Mouse (Mus musculus) liver, embryonic 13.5 days (tissue): ENCODE data around the gene Abhd4. TPM values are rescaled to one million over a fixed set of nuclear protein-coding genes. Genes with fewer than 3 reads are reported as not detected.

Experiments used
- ATAC-seq: fragments of 200-750 bp; cut with Nextera tagmentation; 2 replicates; pipeline ENCODE4 v1.8.0; 2017; ENCODE audit warnings: low read depth, mild to moderate bottlenecking, moderate number of reproducible peaks, moderate library complexity
- DNase-seq: peaks from one replicate; pipeline ENCODE4 v3.0.0; 2022
- H3K27ac ChIP-seq: fragments of 300-500 bp; sonication (generic); 2 replicates; pipeline ENCODE4 v1.5.1; 2015; ENCODE audit warnings: moderate library complexity, mild to moderate bottlenecking, inconsistent platforms
- H3K27me3 ChIP-seq: fragments of 300-500 bp; sonication (generic); 2 replicates; pipeline ENCODE4 v1.6.1; 2015; ENCODE audit warnings: mild to moderate bottlenecking, inconsistent platforms
- H3K36me3 ChIP-seq: fragments of 300-500 bp; sonication (generic); 2 replicates; pipeline ENCODE4 v1.6.1; 2015; ENCODE audit warnings: mild to moderate bottlenecking, inconsistent platforms
- H3K4me1 ChIP-seq: fragments of 300-500 bp; sonication (generic); replicated peaks from 2 replicates; pipeline ENCODE4 v1.6.1; 2015; ENCODE audit warnings: inconsistent platforms
- H3K4me2 ChIP-seq: fragments of 300-500 bp; sonication (generic); 2 replicates; pipeline ENCODE4 v1.6.1; 2015; ENCODE audit warnings: inconsistent platforms, mild to moderate bottlenecking, moderate library complexity
- H3K4me3 ChIP-seq: fragments of 300-500 bp; sonication (generic); replicated peaks from 2 replicates; pipeline ENCODE4 v1.5.1; 2015; ENCODE audit warnings: mild to moderate bottlenecking, inconsistent platforms
- H3K9ac ChIP-seq: fragments of 300-500 bp; sonication (generic); 2 replicates; pipeline ENCODE4 v1.6.1; 2015; ENCODE audit warnings: mild to moderate bottlenecking, inconsistent platforms
- H3K9me3 ChIP-seq: fragments of 300-500 bp; sonication (generic); replicated peaks from 2 replicates; pipeline ENCODE4 v1.6.1; 2016; ENCODE audit warnings: inconsistent platforms
- WGBS: fragments of 180-500 bp; shearing (Covaris S2); methylation state at CpG from one replicate; pipeline ENCODE4 v1.1.7; 2015; ENCODE audit not compliant: insufficient replicate concordance; 5-methylcytosine and 5-hydroxymethylcytosine counted together
- polyA plus RNA-seq: library from polyadenylated mRNA; unstranded; fragments of >200 nt; fragmentation: Nextera tagmentation; extraction: Ambion mirVana; gene quantifications from 2 replicates; pipeline ENCODE4 v1.2.1, GENCODE M21; 2015

Gene Abhd4
- polyA plus RNA-seq, 1 experiment from 2014 or later: 17.9 TPM

GRCm38 (mm10) chr14:54311763-54312162, 57.8 kb downstream of the Abhd4 start:
- ATAC-seq (no peak), DNase-seq (no peak)
- Histone ChIP-seq H3K36me3 (no peaks in the 10 kb centered on the region), H3K27me3 (no peaks in the 10 kb centered on the region), H3K4me1 (no peaks in the 10 kb centered on the region), H3K27ac (no peak overlapping the region), H3K9ac (no peak overlapping the region), H3K4me2 (no peak overlapping the region), H3K9me3 (no peaks in the 10 kb centered on the region), H3K4me3 (no peak overlapping the region)
- WGBS: 38% methylated on average over 3 of the region's 3 CpGs

Other genes starting within 250 kb of the Abhd4 start
- 229 and 243 TPM in 2 replicates for gene Dad1, start 84 bp upstream of the Abhd4 start, polyA plus RNA-seq
- not detected in 2 replicates for gene Olfr49, start 30.8 kb downstream of the Abhd4 start, polyA plus RNA-seq
- gene Oxa1l, start 106.6 kb downstream of the Abhd4 start, polyA plus RNA-seq: 21.4 and 22.3 TPM in 2 replicates
- 8.6 and 10.3 TPM in 2 replicates for gene Slc7a7, start 163.6 kb downstream of the Abhd4 start, polyA plus RNA-seq
- gene Mrpl52, start 172.7 kb downstream of the Abhd4 start, polyA plus RNA-seq: 244 and 265 TPM in 2 replicates
- 19.8 and 23.2 TPM in 2 replicates for gene Mmp14, start 177.4 kb downstream of the Abhd4 start, polyA plus RNA-seq
- gene Lrp10, start 209.9 kb downstream of the Abhd4 start, polyA plus RNA-seq: 18.4 and 21.2 TPM in 2 replicates
- gene Rem2, start 221.9 kb downstream of the Abhd4 start, polyA plus RNA-seq: 0.06 and 0.12 TPM in 2 replicates